Mouse (Mus musculus) ES-Bruce4 (cell line): ENCODE data around the gene Prep.

ENCODE experiments used
- CTCF ChIP-seq: IDR thresholded peaks from one replicate; pipeline ENCODE4 v1.8.1; 2011; ENCODE audit warnings: low read depth, low read length
- POLR2A ChIP-seq: IDR thresholded peaks from one replicate; pipeline ENCODE4 v1.8.1; 2011; ENCODE audit warnings: low read length; ENCODE audit not compliant: insufficient read depth

DNA sequence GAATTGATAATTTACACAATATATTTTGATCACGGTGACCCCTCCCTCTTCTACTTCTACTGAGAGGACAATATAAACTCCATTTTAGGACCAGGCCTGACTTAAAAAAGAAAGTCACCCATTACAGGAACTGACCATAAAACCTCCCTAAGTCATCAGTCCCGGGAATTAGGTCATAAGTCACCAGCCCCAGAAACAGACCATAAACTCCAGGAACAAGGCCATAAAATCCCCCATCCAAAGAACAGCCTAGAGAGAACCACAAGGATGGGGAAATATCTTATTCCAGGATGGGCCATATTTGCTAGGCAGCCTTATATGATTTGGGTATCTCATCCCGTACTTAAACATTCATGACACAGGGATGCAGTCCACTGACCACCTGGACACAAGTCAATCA lies 107.3 kb downstream of the Prep start:
- TF ChIP-seq POLR2A (no peak), CTCF (no peak)
